Mouse (Mus musculus): ENCODE measurements around the gene Serinc4. TPM values are rescaled to one million over a fixed set of nuclear protein-coding genes. Genes with fewer than 3 reads are reported as not detected.
"Not testable (repeated sequence)": the region's sequence is repeated elsewhere in the genome, so short reads cannot be mapped to it uniquely, and the experiment has no call there.

The Serinc4 gene
- 0.20 and 0.28 TPM in 2 replicates for polyA plus RNA-seq (2015; fragmentation: Nextera tagmentation; extraction: Ambion mirVana)

DNA sequence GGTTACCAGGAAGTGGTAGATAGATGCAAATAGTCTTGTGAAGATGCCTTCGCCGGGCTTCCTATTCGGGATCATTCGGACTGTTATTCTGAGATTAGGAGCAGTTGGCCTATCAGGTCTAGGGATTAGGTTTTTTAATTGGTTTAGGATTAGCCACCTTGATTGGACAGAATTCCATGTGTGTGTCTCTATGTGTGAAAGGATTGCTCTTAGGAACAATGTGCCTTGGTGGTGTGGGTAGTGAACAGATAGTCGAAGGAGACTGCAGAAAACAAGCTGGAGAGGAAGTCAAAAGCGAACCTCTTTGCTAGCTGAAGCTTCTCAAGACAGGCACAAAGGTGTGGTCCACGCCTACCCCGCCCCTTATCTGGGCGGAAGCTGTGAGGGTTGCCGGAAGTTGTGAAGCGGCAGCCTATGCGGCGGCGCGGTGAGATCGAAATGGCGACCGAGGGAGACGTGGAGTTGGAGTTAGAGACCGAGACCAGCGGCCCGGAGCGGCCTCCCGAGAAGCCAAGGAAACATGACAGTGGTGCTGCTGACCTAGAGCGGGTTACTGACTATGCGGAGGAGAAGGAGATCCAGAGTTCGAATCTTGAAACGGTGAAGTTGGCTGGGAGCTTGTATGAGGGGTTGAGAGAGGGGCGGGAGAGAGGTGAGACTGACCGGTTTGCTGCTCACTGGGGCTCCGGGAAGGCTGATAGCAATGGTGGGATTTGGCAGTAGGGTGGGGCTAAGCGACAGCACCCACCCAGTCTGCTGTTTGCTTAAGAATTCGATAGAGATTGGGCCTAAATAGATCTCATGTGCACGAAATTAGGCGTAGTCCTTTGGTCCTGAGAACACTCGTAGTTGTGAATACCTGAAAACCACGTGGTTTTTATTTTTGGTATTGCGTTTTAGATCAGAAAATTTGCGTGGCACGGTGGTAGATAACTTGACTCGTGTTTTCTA, at the start of gene Serinc4:
Serinc4 (minus strand) TSS at position 90 of the 951 bp plus-strand sequence.
- whole genome bisulfite sequencing, result 4% methylated on average over 41 of the region's 41 CpGs
- TF ChIP-seq CTCF (IDR thresholded peaks at IDR 0.05; ENCODE audit: low read depth), result no peak
- Histone ChIP-seq H3K4me2 (ENCODE audit: low read length) (peak within 1 kb of the TSS; percentile 67), H3K4me1 (replicated peaks; ENCODE audit: insufficient read depth, low read length) (peaks cover 5% of the 10 kb centered on the region; the same call in 1 of the 2 replicates), H3K9ac (ENCODE audit: low read depth, low read length) (peak within 1 kb of the TSS; percentile 73), H3K27me3 (ENCODE audit: insufficient read depth, low read length) (no peaks in the 10 kb centered on the region), H3K27ac (peak within 1 kb of the TSS; percentile 65; the same call in 1 of the 2 replicates), H3K9me3 (replicated peaks; ENCODE audit: low read length) (no peaks in the 10 kb centered on the region), H3K4me3 (replicated peaks; ENCODE audit: low read depth, low read length) (peak within 1 kb of the TSS; percentile 67), H3K36me3 (ENCODE audit: insufficient read depth, low read length) (peaks cover 12% of the 10 kb centered on the region; the same call in 1 of the 2 replicates)
- ATAC-seq (replicated peaks; ENCODE audit: low FRiP score, low read depth) (peak; percentile 86), DNase-seq (ENCODE audit: low spot score) (peak; percentile 93)

DNA sequence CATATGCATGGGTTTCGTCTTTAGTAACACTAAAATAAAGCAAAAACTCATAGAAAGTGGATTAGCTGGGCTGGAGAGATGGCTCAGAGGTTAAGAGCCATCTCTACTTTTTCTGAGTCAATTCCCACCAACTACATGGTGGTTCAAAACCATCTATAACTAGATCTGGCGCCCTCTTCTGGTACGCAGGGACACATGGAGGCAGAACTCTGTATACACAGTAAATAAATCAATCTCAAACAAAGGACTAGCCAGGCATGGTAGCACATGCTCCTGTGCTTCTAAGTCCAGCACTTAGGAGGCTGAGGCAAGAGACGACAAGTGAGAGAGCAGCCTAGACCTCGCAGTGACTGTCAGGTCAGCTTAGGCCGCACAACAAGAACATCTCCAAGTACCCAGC, 45.0 kb upstream of the Serinc4 start:
- H3K9me3 ChIP-seq (replicated peaks; ENCODE audit: low read length); H3K27ac ChIP-seq; H3K27me3 ChIP-seq (ENCODE audit: insufficient read depth, low read length); H3K4me2 ChIP-seq (ENCODE audit: low read length); H3K4me3 ChIP-seq (replicated peaks; ENCODE audit: low read depth, low read length); DNase-seq (ENCODE audit: low spot score); H3K9ac ChIP-seq (ENCODE audit: low read depth, low read length); H3K36me3 ChIP-seq (ENCODE audit: insufficient read depth, low read length); ATAC-seq (replicated peaks; ENCODE audit: low FRiP score, low read depth); H3K4me1 ChIP-seq (replicated peaks; ENCODE audit: insufficient read depth, low read length): not testable (repeated sequence)
- 92% methylated on average over 2 of the region's 6 CpGs for WGBS

DNA sequence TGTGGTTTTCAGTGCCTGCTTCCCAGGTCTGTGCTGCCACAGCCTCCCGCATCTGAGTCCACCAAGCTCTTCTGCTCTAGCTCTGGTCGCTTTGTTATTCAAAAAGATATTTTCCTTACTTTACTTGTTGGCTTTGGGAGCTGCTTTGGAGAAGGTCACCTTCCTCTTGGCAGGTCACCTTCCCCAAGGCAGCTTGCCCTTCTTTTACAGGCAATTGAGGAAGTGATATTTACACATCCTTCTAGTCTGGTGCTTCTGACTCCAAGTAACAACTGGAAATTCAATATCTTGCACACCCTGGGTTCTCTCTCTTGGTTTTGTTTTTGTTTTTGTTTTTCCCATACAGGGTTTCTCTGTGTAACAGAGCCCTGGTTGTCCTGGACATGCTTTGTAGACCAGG, 27.8 kb upstream of the Serinc4 start:
- H3K4me2 ChIP-seq (ENCODE audit: low read length); ATAC-seq (replicated peaks; ENCODE audit: low FRiP score, low read depth); H3K27ac ChIP-seq; H3K9me3 ChIP-seq (replicated peaks; ENCODE audit: low read length); H3K4me1 ChIP-seq (replicated peaks; ENCODE audit: insufficient read depth, low read length); H3K4me3 ChIP-seq (replicated peaks; ENCODE audit: low read depth, low read length); H3K27me3 ChIP-seq (ENCODE audit: insufficient read depth, low read length); DNase-seq (ENCODE audit: low spot score); H3K9ac ChIP-seq (ENCODE audit: low read depth, low read length); H3K36me3 ChIP-seq (ENCODE audit: insufficient read depth, low read length): not testable (repeated sequence)
- 78% methylated on average over 1 of the region's 2 CpGs for WGBS

DNA sequence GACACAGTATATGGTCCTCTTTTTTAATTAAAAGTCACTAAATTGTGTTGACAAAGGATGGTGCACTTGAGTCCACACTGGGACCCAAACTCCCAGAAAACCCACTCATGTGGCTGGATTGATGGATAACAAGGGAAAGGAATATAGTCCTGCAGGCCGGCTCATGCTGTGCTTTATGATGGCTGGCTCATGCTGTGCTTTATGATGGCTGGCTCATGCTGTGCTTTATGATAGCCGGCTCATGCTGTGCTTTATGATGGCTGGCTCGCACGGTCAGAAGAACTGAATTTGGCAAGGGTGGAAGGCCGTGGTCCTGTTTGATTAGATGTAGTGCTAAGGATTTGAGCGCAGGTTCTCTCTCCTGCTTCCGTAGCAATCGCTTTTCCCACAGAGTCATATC, 27.0 kb upstream of the Serinc4 start:
- DNase-seq (ENCODE audit: low spot score), result no peak
- Histone ChIP-seq H3K27me3 (ENCODE audit: insufficient read depth, low read length) (no peaks in the 10 kb centered on the region), H3K4me1 (replicated peaks; ENCODE audit: insufficient read depth, low read length) (no peaks in the 10 kb centered on the region), H3K27ac (no peak overlapping the region), H3K4me2 (ENCODE audit: low read length) (no peak overlapping the region), H3K4me3 (replicated peaks; ENCODE audit: low read depth, low read length) (no peak overlapping the region), H3K36me3 (ENCODE audit: insufficient read depth, low read length) (no peaks in the 10 kb centered on the region), H3K9me3 (replicated peaks; ENCODE audit: low read length) (no peaks in the 10 kb centered on the region), H3K9ac (ENCODE audit: low read depth, low read length) (no peak overlapping the region)
- ATAC-seq (replicated peaks; ENCODE audit: low FRiP score, low read depth), result no peak
- no peak for TF ChIP-seq CTCF (IDR thresholded peaks at IDR 0.05; ENCODE audit: low read depth)
- 40% methylated on average over 8 of the region's 8 CpGs for WGBS

DNA sequence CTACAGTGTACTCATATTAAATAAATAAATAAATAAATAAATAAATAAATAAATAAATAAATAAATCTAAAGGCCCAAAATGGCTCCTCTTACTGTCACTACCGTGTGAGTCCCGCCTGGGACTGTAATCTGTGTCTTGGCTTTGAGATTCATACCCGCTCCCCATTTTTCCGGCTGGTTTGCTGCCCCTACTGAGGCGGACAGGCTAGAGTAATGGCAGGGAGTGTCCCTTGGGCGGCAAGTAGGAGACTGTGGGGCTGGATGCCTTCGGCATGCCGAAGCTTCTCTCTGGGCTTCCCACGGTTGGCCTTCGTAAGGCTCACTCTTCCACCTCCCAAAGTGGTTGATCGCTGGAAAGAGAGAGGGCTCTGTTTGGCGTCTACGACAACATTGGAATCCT, 24.3 kb upstream of the Serinc4 start:
- H3K4me2 ChIP-seq (ENCODE audit: low read length); DNase-seq (ENCODE audit: low spot score); ATAC-seq (replicated peaks; ENCODE audit: low FRiP score, low read depth); H3K4me3 ChIP-seq (replicated peaks; ENCODE audit: low read depth, low read length); H3K9ac ChIP-seq (ENCODE audit: low read depth, low read length); H3K4me1 ChIP-seq (replicated peaks; ENCODE audit: insufficient read depth, low read length); H3K27me3 ChIP-seq (ENCODE audit: insufficient read depth, low read length); H3K9me3 ChIP-seq (replicated peaks; ENCODE audit: low read length); H3K36me3 ChIP-seq (ENCODE audit: insufficient read depth, low read length); H3K27ac ChIP-seq: not testable (repeated sequence)
- 87% methylated on average over 13 of the region's 13 CpGs for WGBS

DNA sequence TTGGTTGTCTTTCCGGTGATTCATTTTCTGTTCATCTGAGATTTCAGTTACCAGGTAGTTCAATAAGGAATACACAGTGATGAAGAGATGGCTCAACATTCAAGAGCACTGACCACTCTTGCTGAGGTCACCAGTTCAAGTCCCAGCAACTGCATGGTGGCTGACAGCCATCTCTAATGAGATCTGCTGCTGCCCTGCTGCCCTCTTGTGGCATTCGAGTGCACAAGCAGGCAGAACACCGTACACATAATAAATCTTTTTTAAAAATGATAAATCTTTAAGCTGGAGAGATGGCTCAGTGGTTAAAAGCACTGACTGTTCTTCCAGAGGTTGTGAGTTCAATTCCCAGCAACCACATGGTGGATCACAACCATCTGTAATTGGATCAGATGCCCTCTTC, 23.9 kb upstream of the Serinc4 start:
- H3K4me1 ChIP-seq (replicated peaks; ENCODE audit: insufficient read depth, low read length), result no peaks in the 10 kb centered on the region
- H3K4me3 ChIP-seq (replicated peaks; ENCODE audit: low read depth, low read length), result no peak overlapping the region
- no peak overlapping the region for H3K9ac ChIP-seq (ENCODE audit: low read depth, low read length)
- WGBS, result 57% methylated on average over 3 of the region's 3 CpGs
- H3K36me3 ChIP-seq (ENCODE audit: insufficient read depth, low read length), result no peaks in the 10 kb centered on the region
- no peak overlapping the region for H3K4me2 ChIP-seq (ENCODE audit: low read length)
- peak; percentile 61 for TF ChIP-seq CTCF (IDR thresholded peaks at IDR 0.05; ENCODE audit: low read depth)
- DNase-seq (ENCODE audit: low spot score), result peak; percentile 31
- H3K27ac ChIP-seq, result no peak overlapping the region
- ATAC-seq (replicated peaks; ENCODE audit: low FRiP score, low read depth), result no peak
- no peaks in the 10 kb centered on the region for H3K27me3 ChIP-seq (ENCODE audit: insufficient read depth, low read length)
- no peaks in the 10 kb centered on the region for H3K9me3 ChIP-seq (replicated peaks; ENCODE audit: low read length)

Data from kidney, postnatal 0 days (tissue).